Mouse (Mus musculus) urinary bladder, postnatal 14 days (tissue): Measurements from ENCODE around the gene Zfp839.

Source experiments
- DNase-seq: peaks from one replicate; pipeline ENCODE4 v3.0.0; 2021; ENCODE audit warnings: low spot score

Gene Zfp839

DNA sequence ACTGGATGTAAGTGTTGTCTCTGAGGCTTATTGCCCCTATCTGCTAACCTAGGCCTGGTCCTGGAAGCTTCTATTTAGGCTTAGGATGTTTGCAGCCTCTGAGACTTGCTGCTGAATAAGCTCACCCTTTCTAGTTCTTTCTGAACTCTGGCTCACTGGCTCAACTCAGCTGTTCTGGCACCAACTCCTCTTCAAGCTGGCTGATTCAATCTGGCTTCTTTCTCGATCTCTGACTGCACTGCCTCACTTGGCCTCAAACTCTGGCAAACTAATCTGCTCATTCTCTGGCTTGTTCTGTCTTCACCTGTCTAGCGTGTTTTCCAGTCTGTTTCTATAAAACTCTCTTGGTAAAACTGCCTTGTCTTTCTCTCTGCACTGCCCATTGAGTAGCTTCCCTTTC, 25.3 kb downstream of the Zfp839 start:
- no peak for DNase-seq

DNA sequence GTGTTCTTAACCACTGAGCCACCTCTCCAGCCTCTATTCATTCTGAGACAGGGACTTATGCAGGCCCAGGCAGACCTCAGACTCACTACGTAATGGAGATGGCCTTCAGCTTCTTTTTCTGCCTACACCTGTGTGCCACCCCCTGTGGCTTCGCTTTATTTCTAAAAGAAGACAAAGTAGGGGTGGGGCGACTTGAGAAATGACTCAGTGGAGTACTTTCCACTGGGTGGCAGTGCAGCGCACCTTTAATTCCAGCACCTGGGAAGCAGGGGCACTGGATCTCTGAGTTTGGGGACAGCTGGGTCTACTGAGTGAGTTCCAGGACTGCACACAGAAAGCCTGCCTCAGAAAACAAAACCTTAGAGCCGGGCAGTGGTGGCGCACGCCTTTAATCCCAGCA, 32.2 kb downstream of the Zfp839 start:
- DNase-seq = no peak

DNA sequence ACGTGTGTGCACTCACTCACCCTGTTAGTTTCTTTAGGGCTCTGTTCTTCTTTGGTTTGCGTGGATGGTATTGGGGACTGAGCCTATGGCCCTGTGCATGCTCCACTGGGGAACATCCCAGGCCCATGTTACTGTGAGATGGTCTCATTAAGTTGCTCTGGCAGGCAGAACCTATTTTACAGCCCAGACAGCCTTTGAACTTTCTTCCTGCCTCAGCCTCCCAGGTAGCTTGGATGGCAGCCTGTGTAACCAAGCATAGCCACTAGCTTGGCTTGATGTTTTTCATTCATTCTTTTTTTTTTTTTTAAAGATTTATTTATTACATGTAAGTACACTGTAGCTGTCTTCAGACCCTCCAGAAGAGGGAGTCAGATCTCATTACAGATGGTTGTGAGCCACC, 35.2 kb downstream of the Zfp839 start:
- no peak for DNase-seq

DNA sequence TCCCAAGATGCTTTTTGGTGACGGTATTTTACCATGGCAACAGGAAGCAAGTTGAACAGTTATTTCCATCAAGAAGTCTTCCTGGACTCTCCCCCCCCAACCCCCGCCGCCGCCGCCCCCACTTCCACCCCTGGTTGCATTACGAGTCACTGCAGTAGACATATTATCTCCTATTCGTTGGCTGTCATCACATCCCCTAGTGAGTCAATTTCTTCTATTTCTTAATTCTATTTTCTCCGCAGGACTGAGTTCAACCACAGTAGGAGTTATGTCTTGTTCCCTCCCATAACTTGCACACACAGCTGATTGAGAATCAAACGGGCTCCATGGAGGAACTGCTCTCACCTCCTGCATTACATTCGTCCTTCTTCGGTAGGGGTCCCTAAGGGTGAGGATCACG, 38.1 kb downstream of the Zfp839 start:
- no peak for DNase-seq

DNA sequence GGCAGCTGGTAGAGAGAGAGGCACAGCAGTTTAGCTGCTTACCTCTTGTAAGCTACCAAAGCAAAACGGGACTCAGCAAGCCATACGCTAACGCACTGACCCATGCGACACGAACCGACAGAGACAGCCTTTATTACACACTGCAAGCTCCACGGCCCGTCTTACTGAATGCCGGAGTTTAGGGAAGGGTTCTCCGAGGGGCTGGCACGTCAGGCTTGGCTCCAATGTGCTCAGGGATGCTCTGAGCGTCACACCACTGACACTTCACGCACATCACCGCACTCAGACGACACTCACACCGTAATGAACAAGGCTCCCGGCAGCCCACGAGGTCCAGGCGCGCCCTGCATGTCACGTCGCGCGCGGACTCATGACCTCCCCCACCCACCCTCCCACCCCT, 38.6 kb downstream of the Zfp839 start:
- DNase-seq = no peak

DNA sequence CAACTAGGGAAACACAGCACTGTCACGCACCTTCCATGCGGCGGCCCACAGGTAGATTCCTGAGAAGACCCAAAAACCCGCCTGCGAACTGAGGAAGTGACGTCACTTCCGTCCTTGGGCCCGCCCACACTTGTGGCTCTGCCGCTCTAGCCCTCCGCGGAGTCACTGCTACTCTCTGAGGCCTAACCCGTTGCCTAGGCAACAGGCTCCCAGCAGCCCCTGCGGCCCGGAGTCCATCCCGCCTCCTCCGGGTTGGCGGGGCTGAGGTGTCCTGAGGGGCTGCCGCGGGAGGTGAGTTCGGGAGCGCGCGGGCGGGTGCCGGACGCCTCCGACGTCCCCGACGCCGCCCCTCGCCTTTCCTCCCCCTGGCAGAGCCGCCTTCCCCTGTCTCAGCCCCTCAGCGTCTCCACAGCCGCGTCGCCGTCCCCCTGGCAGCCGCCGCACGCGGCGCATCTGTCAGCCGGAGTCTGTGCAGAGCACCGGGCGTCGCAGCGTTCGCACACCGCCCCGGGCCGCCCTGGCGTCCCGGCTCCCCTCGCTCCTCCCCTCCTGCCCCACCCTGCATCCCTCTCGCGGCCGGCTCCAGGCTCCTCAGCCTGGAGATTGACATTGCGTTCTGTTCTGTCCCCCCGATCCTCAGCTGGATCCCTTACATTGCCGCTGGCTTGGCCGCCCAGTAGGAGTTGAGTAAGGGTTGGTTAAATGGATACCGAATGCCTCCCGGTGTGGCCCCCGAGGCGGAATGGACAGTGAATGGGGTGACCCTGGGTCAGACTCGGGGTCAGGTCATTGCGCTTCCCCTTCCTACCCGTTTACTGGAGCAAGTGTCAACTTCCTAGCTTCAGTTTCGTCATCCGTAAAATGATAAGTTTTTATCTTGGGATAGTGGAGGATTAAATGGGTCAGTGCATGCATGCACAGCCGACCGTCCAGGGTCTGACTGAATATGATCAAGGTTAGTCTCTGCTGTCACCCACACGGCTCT, 39.3 kb downstream of the Zfp839 start, which contains the start of the genes Cinp and Tecpr2:
TSS of gene Cinp (minus strand) at position 110 of the 985 bp plus-strand sequence.
TSS of gene Tecpr2 (plus strand) at position 229 of the 985 bp plus-strand sequence.
- peak; percentile 97 for DNase-seq

DNA sequence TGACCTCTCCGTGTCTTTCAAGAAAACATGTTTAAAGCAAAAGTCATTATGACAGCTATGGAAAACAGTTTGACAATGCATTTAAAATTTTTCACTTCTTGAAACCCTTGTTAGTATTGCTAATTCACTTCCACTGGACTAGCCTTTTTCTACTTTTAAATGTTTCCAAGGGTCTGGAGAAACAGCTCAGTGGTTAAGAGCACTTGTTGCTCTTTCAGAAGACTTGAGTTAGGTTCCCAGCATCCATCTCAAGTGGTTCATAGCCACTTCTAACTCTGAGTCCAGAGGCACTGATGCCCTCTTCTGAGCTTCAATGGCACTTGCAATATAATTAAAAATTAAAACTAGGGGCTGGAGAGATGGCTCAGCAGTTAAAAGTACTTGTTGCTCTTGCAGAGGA, 41.8 kb downstream of the Zfp839 start:
- no peak for DNase-seq

DNA sequence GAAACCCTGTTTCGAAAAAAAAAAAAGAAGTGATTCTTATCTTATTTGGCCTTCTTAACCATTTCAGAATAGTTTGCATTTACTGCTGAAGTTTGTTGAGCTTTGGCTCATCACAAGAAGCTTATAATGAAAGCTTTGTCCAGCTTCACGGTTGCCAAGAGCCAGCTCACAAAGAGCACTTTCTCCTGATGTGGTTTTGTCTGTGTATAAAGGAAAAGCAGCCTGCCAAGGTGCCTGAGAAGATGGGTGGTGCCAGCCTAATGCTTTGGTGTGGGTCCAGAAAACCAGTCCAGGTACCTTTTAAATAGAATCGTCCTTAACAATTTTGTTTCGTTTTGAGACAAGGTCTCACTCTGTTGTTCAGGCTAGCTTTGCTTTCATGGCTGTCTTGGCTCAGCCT, 52.1 kb downstream of the Zfp839 start:
- no peak for DNase-seq

DNA sequence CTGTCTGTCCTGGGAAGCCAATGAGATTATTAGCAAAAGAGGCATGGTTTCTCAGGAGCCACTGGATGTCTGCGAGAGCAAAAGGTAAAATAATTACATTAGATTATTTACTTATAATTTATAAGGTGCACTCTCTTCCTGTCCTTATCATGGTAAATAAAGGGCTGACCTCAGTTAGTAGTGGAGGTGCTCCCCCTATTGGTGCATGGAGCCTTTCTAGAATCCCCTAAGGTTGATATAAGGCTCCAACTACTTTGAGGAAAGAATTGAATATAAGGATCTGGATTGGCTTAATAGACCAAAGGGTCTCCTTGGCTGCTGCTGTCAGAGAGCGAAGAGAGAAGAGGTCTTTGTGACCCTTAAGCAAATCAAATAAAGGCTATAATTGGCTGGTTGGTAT, 53.5 kb downstream of the Zfp839 start:
- DNase-seq = peak; percentile 24

DNA sequence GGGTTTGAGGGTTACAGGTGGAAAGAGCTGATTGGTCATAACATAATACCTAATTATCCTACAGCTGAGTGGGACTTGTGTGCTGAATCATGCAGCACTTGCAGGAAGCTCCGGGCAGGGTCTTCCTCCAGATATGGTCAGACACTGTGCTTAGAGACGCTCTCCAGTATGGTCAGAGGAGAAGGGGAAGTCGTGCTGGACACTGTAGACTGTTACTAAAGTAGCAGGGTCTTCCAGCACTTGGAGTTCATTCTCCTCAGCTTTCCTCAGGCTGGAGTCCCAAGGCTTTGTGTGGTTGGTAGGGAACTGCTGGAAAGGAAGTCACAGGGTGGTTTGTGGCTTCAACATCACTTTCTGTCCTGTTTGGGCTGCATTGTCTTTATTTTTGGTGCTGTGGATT, 57.8 kb downstream of the Zfp839 start:
- no peak for DNase-seq

DNA sequence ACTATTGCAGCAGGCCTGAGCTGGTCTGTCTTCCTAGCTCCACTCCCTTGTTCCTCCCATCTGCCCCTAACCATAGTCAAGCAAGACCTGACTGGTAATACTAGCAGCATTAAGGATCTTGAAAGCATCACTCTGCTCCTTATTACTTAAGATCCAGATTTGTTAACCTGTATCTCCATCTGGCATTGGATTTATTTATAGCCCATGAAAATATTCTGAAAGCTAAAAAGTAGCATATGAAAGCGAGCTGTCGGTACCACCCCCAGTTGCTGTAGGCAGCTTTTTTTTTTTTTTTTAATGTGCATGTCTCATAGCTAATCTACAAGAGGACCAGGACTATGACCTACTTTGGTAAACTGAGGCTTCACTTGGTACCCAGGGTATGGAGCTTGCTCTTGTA, 59.9 kb downstream of the Zfp839 start:
- DNase-seq = no peak

DNA sequence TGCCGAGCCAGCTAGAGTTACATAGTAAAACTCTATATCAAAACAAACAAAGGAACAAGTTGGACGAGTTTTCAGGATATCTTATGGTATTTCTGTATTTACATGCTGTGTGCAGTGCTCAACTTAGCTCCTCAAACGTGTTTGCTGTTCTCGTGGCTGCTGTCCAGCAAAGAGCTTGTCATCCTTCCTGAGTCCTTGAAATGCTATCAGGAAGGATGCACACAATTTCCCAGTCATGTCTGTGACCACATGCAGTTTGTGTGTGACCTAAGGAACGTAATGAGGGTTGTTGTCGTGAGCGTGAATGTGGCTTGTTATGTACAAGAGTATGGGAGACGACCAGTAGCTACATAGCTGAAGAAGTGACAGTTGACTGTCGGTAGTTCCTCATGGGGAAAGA, 65.7 kb downstream of the Zfp839 start:
- DNase-seq = no peak
